Mouse (Mus musculus) ES-Bruce4 (cell line): ENCODE results near the gene Cse1l. TPM values are rescaled to one million over a fixed set of nuclear protein-coding genes. Genes with fewer than 3 reads are reported as not detected.

Experiments used
- H3K27ac ChIP-seq: 2 replicates; pipeline ENCODE4 v1.5.1; 2012; ENCODE audit warnings: low read length, inconsistent platforms; ENCODE audit not compliant: insufficient read depth
- H3K27me3 ChIP-seq: 2 replicates; pipeline ENCODE4 v1.6.1; 2012; ENCODE audit warnings: mild to moderate bottlenecking, low read length, inconsistent platforms; ENCODE audit not compliant: control insufficient read depth, poor library complexity, insufficient read depth, severe bottlenecking
- H3K36me3 ChIP-seq: 2 replicates; pipeline ENCODE4 v1.6.1; 2012; ENCODE audit warnings: inconsistent platforms, mild to moderate bottlenecking, low read length, moderate library complexity; ENCODE audit not compliant: control insufficient read depth, poor library complexity, insufficient read depth, severe bottlenecking
- H3K4me1 ChIP-seq: one replicate; pipeline ENCODE4 v1.8.1; 2011; ENCODE audit warnings: low read length; ENCODE audit not compliant: control insufficient read depth, insufficient read depth
- H3K4me3 ChIP-seq: 2 replicates; pipeline ENCODE4 v1.5.1; 2011; ENCODE audit warnings: low read depth, mild to moderate bottlenecking, low read length
- H3K9ac ChIP-seq: 2 replicates; pipeline ENCODE4 v1.6.1; 2012; ENCODE audit warnings: low read depth, mild to moderate bottlenecking, inconsistent platforms; ENCODE audit not compliant: poor library complexity, severe bottlenecking
- H3K9me3 ChIP-seq: replicated peaks from 2 replicates; pipeline ENCODE4 v1.6.1; 2012; ENCODE audit warnings: mild to moderate bottlenecking, low read length, inconsistent platforms; ENCODE audit not compliant: control insufficient read depth, poor library complexity, insufficient read depth, severe bottlenecking
- CTCF ChIP-seq: IDR thresholded peaks from one replicate; pipeline ENCODE4 v1.8.1; 2011; ENCODE audit warnings: low read depth, low read length
- EP300 ChIP-seq: IDR thresholded peaks from 2 replicates; pipeline ENCODE4 v1.6.1; 2011; ENCODE audit warnings: low read depth, low read length; ENCODE audit not compliant: insufficient read depth
- POLR2A ChIP-seq: IDR thresholded peaks from one replicate; pipeline ENCODE4 v1.8.1; 2011; ENCODE audit warnings: low read length; ENCODE audit not compliant: insufficient read depth
- polyA plus RNA-seq: library from polyadenylated mRNA; stranded (reverse); fragments of >200 nt; gene quantifications from 2 replicates; pipeline ENCODE4 v1.2.4, GENCODE M21; 2011; ENCODE audit warnings: low read depth; ENCODE audit not compliant: missing spikeins, insufficient read depth, insufficient read length

Cse1l gene
- polyA plus RNA-seq, result 273 and 298 TPM in 2 replicates

- Histone ChIP-seq H3K9ac (peak within 1 kb of the TSS; percentile 91), H3K27me3 (no peaks in the 10 kb centered on the region), H3K36me3 (peaks cover 12% of the 10 kb centered on the region), H3K4me1 (no peaks in the 10 kb centered on the region), H3K27ac (peak within 1 kb of the TSS; percentile 60), H3K9me3 (no peaks in the 10 kb centered on the region), H3K4me3 (peak within 1 kb of the TSS; percentile 89)
- peak; percentile 80 for TF ChIP-seq POLR2A
- no peak for TF ChIP-seq EP300
Measured at GRCm38 (mm10) chr2:166905711-166906522, at the start of gene Cse1l. Gene Cse1l (plus strand): TSS chr2:166906040.

- H3K27ac ChIP-seq, result no peak overlapping the region
- no peaks in the 10 kb centered on the region for H3K27me3 ChIP-seq
- TF ChIP-seq CTCF (no peak), POLR2A (no peak), EP300 (no peak)
- no peaks in the 10 kb centered on the region for H3K9me3 ChIP-seq
- H3K4me3 ChIP-seq, result no peak overlapping the region
- H3K4me1 ChIP-seq, result no peaks in the 10 kb centered on the region
- no peak overlapping the region for H3K9ac ChIP-seq
- H3K36me3 ChIP-seq, result 0 out of 2 replicates have a peak, but pooled peaks cover 5% of the 10 kb centered on the region
Measured at GRCm38 (mm10) chr2:166856366-166856765, 49.5 kb upstream of the Cse1l start.

GRCm38 (mm10) chr2:166857118-166857517, 48.7 kb upstream of the Cse1l start:
- no peak for TF ChIP-seq POLR2A
- no peak for TF ChIP-seq CTCF
- TF ChIP-seq EP300, result no peak
- H3K4me1 ChIP-seq, result no peaks in the 10 kb centered on the region

GRCm38 (mm10) chr2:166859214-166859613, 46.6 kb upstream of the Cse1l start:
- no peaks in the 10 kb centered on the region for H3K9me3 ChIP-seq
- 0 out of 2 replicates have a peak, but pooled peaks cover 2% of the 10 kb centered on the region for H3K36me3 ChIP-seq
- H3K27me3 ChIP-seq, result no peaks in the 10 kb centered on the region
- H3K9ac ChIP-seq, result no peak overlapping the region
- H3K4me1 ChIP-seq, result no peaks in the 10 kb centered on the region
- H3K27ac ChIP-seq, result no peak overlapping the region
- no peak overlapping the region for H3K4me3 ChIP-seq
- TF ChIP-seq CTCF (no peak), EP300 (no peak), POLR2A (no peak)

More at GRCm38 (mm10) chr2:166857118-166857517, 48.7 kb upstream of the Cse1l start:
- Histone ChIP-seq H3K4me3 (no peak overlapping the region), H3K27me3 (no peaks in the 10 kb centered on the region), H3K9ac (no peak overlapping the region), H3K36me3 (0 out of 2 replicates have a peak, but pooled peaks cover 2% of the 10 kb centered on the region), H3K9me3 (no peaks in the 10 kb centered on the region), H3K27ac (no peak overlapping the region)

- TF ChIP-seq CTCF, result no peak
- no peak for TF ChIP-seq POLR2A
- no peak for TF ChIP-seq EP300
- no peaks in the 10 kb centered on the region; the same call in 1 of the 2 replicates for H3K36me3 ChIP-seq
- no peak overlapping the region for H3K4me3 ChIP-seq
- H3K9ac ChIP-seq, result no peak overlapping the region
- no peaks in the 10 kb centered on the region for H3K27me3 ChIP-seq
- no peaks in the 10 kb centered on the region for H3K9me3 ChIP-seq
- no peak overlapping the region for H3K27ac ChIP-seq
- H3K4me1 ChIP-seq, result no peaks in the 10 kb centered on the region
Measured at GRCm38 (mm10) chr2:166862505-166862904, 43.3 kb upstream of the Cse1l start.

GRCm38 (mm10) chr2:166865476-166865875, 40.4 kb upstream of the Cse1l start:
- Histone ChIP-seq H3K27me3 (no peaks in the 10 kb centered on the region), H3K4me3 (no peak overlapping the region), H3K4me1 (no peaks in the 10 kb centered on the region), H3K36me3 (peaks cover 2% of the 10 kb centered on the region; the same call in 1 of the 2 replicates), H3K27ac (no peak overlapping the region), H3K9me3 (no peaks in the 10 kb centered on the region), H3K9ac (no peak overlapping the region)
- no peak for TF ChIP-seq CTCF
